Mouse (Mus musculus) midbrain, embryonic 14.5 days (tissue): ENCODE data around the gene Dlg2. TPM values are rescaled to one million over a fixed set of nuclear protein-coding genes. Genes with fewer than 3 reads are reported as not detected.

Experiments
- ATAC-seq: fragments of 200-750 bp; cut with Nextera tagmentation; 2 replicates; pipeline ENCODE4 v1.8.0; 2017; ENCODE audit warnings: moderate number of reproducible peaks, moderate library complexity; ENCODE audit not compliant: low FRiP score, low TSS enrichment
- DNase-seq: peaks from one replicate; pipeline ENCODE4 v3.0.0-alpha.2; 2015
- H3K27ac ChIP-seq: fragments of 300-500 bp; sonication (generic); replicated peaks from 2 replicates; pipeline ENCODE4 v1.5.1; 2014; ENCODE audit warnings: mild to moderate bottlenecking, low read depth, low read length, moderate library complexity
- H3K27me3 ChIP-seq: fragments of 300-500 bp; sonication (generic); 2 replicates; pipeline ENCODE4 v1.6.1; 2014; ENCODE audit warnings: low read length, control low read depth, mixed read lengths; ENCODE audit not compliant: control insufficient read depth, insufficient read depth
- H3K36me3 ChIP-seq: fragments of 300-500 bp; sonication (generic); 2 replicates; pipeline ENCODE4 v1.6.1; 2014; ENCODE audit warnings: low read length, control low read depth; ENCODE audit not compliant: control insufficient read depth, insufficient read depth
- H3K4me1 ChIP-seq: fragments of 300-500 bp; sonication (generic); 2 replicates; pipeline ENCODE4 v1.6.1; 2014; ENCODE audit warnings: mild to moderate bottlenecking, antibody characterized with exemption, low read length, control low read depth; ENCODE audit not compliant: control insufficient read depth, insufficient read depth
- H3K4me2 ChIP-seq: fragments of 300-500 bp; sonication (generic); 2 replicates; pipeline ENCODE4 v1.6.1; 2014; ENCODE audit warnings: mild to moderate bottlenecking, low read length, moderate library complexity
- H3K4me3 ChIP-seq: fragments of 300-500 bp; sonication (generic); replicated peaks from 2 replicates; pipeline ENCODE4 v1.5.1; 2014; ENCODE audit warnings: low read depth, low read length
- H3K9ac ChIP-seq: fragments of 300-500 bp; sonication (generic); replicated peaks from 2 replicates; pipeline ENCODE4 v1.6.1; 2014; ENCODE audit warnings: mild to moderate bottlenecking, low read length, moderate library complexity
- H3K9me3 ChIP-seq: fragments of 300-500 bp; sonication (generic); 2 replicates; pipeline ENCODE4 v1.6.1; 2016; ENCODE audit warnings: low read length, control low read depth, mixed read lengths; ENCODE audit not compliant: control insufficient read depth
- whole genome bisulfite sequencing: fragments of 180-500 bp; shearing (Covaris S2); extraction: QIAGEN DNeasy Blood & Tissue Kit; methylation state at CpG from one replicate; pipeline ENCODE4 v1.1.7; 2014; 5-methylcytosine and 5-hydroxymethylcytosine counted together
- polyA plus RNA-seq: library from polyadenylated mRNA; unstranded; fragments of >200 nt; fragmentation: Nextera tagmentation; extraction: Ambion mirVana; gene quantifications from 2 replicates; pipeline ENCODE4 v1.2.1, GENCODE M21; 2014

Dlg2 gene
- polyA plus RNA-seq, 1 experiment from 2014 or later, result 19.3 TPM

- Histone ChIP-seq H3K27ac (no peak overlapping the region), H3K4me1 (no peaks in the 10 kb centered on the region), H3K4me3 (no peak overlapping the region), H3K9ac (no peak overlapping the region), H3K27me3 (no peaks in the 10 kb centered on the region), H3K36me3 (no peaks in the 10 kb centered on the region), H3K9me3 (no peaks in the 10 kb centered on the region), H3K4me2 (no peak overlapping the region)
- DNase-seq (no peak), ATAC-seq (no peak)
- WGBS, result 89% methylated on average over 1 of the region's 1 CpGs
These were observed 111.8 kb downstream of the Dlg2 start for GRCm38 (mm10) chr7:90588318-90588717.

- Histone ChIP-seq H3K4me2 (no peak overlapping the region), H3K4me1 (no peaks in the 10 kb centered on the region), H3K9ac (no peak overlapping the region), H3K27me3 (no peaks in the 10 kb centered on the region), H3K4me3 (no peak overlapping the region), H3K36me3 (no peaks in the 10 kb centered on the region), H3K9me3 (no peaks in the 10 kb centered on the region), H3K27ac (no peak overlapping the region)
- ATAC-seq (no peak), DNase-seq (no peak)
- 56% methylated on average over 2 of the region's 2 CpGs for WGBS
These were observed 133.3 kb downstream of the Dlg2 start for GRCm38 (mm10) chr7:90609764-90610163.

GRCm38 (mm10) chr7:90630546-90630945 is 154.1 kb downstream of the Dlg2 start:
- Histone ChIP-seq H3K4me3 (no peak overlapping the region), H3K4me2 (no peak overlapping the region), H3K27me3 (no peaks in the 10 kb centered on the region), H3K27ac (no peak overlapping the region), H3K4me1 (no peaks in the 10 kb centered on the region), H3K9me3 (no peaks in the 10 kb centered on the region), H3K9ac (no peak overlapping the region), H3K36me3 (no peaks in the 10 kb centered on the region)
- no peak for DNase-seq
- no peak for ATAC-seq
- 91% methylated on average over 3 of the region's 3 CpGs for WGBS

GRCm38 (mm10) chr7:90649512-90649911 is 173.0 kb downstream of the Dlg2 start:
- no peak overlapping the region for H3K9ac ChIP-seq
- no peaks in the 10 kb centered on the region for H3K4me1 ChIP-seq
- no peaks in the 10 kb centered on the region for H3K36me3 ChIP-seq
- no peak for ATAC-seq
- no peaks in the 10 kb centered on the region for H3K27me3 ChIP-seq
- no peaks in the 10 kb centered on the region for H3K9me3 ChIP-seq
- no peak for DNase-seq
- H3K4me3 ChIP-seq, result no peak overlapping the region
- no peak overlapping the region for H3K27ac ChIP-seq
- no peak overlapping the region for H3K4me2 ChIP-seq
- WGBS, result 90% methylated on average over 1 of the region's 1 CpGs

- H3K4me3 ChIP-seq, result no peak overlapping the region
- H3K9ac ChIP-seq, result no peak overlapping the region
- no peaks in the 10 kb centered on the region for H3K9me3 ChIP-seq
- DNase-seq, result peak; percentile 4
- no peak overlapping the region for H3K27ac ChIP-seq
- no peaks in the 10 kb centered on the region for H3K4me1 ChIP-seq
- WGBS, result 58% methylated on average over 6 of the region's 6 CpGs
- no peaks in the 10 kb centered on the region for H3K36me3 ChIP-seq
- no peak; the same call in 1 of the 2 replicates for ATAC-seq
- H3K27me3 ChIP-seq, result no peaks in the 10 kb centered on the region
- H3K4me2 ChIP-seq, result no peak overlapping the region
These were observed 174.7 kb downstream of the Dlg2 start for GRCm38 (mm10) chr7:90651128-90651527.

- ATAC-seq, result no peak
- DNase-seq, result no peak
- H3K4me3 ChIP-seq, result no peak overlapping the region
- H3K9me3 ChIP-seq, result no peaks in the 10 kb centered on the region
- H3K27ac ChIP-seq, result no peak overlapping the region
- WGBS, result 84% methylated on average over 2 of the region's 2 CpGs
- H3K4me1 ChIP-seq, result no peaks in the 10 kb centered on the region
- H3K9ac ChIP-seq, result no peak overlapping the region
- H3K27me3 ChIP-seq, result no peaks in the 10 kb centered on the region
- H3K36me3 ChIP-seq, result no peaks in the 10 kb centered on the region
- no peak overlapping the region for H3K4me2 ChIP-seq
These were observed 175.1 kb downstream of the Dlg2 start for GRCm38 (mm10) chr7:90651611-90652010.

GRCm38 (mm10) chr7:90658593-90658992 is 182.1 kb downstream of the Dlg2 start:
- 64% methylated on average over 3 of the region's 3 CpGs for WGBS

GRCm38 (mm10) chr7:90694050-90694449 is 217.6 kb downstream of the Dlg2 start:
- no peak overlapping the region for H3K27ac ChIP-seq
- DNase-seq, result no peak
- no peaks in the 10 kb centered on the region for H3K9me3 ChIP-seq
- H3K4me2 ChIP-seq, result no peak overlapping the region
- H3K4me3 ChIP-seq, result no peak overlapping the region
- H3K27me3 ChIP-seq, result no peaks in the 10 kb centered on the region
- no peak for ATAC-seq
- H3K4me1 ChIP-seq, result no peaks in the 10 kb centered on the region
- H3K36me3 ChIP-seq, result no peaks in the 10 kb centered on the region
- no peak overlapping the region for H3K9ac ChIP-seq

More at GRCm38 (mm10) chr7:90658593-90658992, 182.1 kb downstream of the Dlg2 start:
- DNase-seq, result no peak
- Histone ChIP-seq H3K4me2 (no peak overlapping the region), H3K9ac (no peak overlapping the region), H3K4me1 (no peaks in the 10 kb centered on the region), H3K36me3 (no peaks in the 10 kb centered on the region), H3K9me3 (no peaks in the 10 kb centered on the region), H3K4me3 (no peak overlapping the region), H3K27ac (no peak overlapping the region), H3K27me3 (no peaks in the 10 kb centered on the region)
- no peak; the same call in 1 of the 2 replicates for ATAC-seq

GRCm38 (mm10) chr7:90696181-90696950 is 219.9 kb downstream of the Dlg2 start:
- WGBS, result 28% methylated on average over 7 of the region's 7 CpGs
- ATAC-seq (no peak), DNase-seq (no peak)
- no peaks in the 10 kb centered on the region for H3K27me3 ChIP-seq
- H3K9ac ChIP-seq, result no peak overlapping the region
- no peaks in the 10 kb centered on the region for H3K36me3 ChIP-seq
- no peak overlapping the region for H3K4me3 ChIP-seq
- no peak overlapping the region for H3K4me2 ChIP-seq
- H3K27ac ChIP-seq, result no peak overlapping the region
- H3K9me3 ChIP-seq, result no peaks in the 10 kb centered on the region
- H3K4me1 ChIP-seq, result no peaks in the 10 kb centered on the region
